Mouse (Mus musculus): ENCODE data around the gene Dpep3.
"Not testable (repeated sequence)": the region's sequence is repeated elsewhere in the genome, so short reads cannot be mapped to it uniquely, and the experiment has no call there.

The Dpep3 gene

DNA sequence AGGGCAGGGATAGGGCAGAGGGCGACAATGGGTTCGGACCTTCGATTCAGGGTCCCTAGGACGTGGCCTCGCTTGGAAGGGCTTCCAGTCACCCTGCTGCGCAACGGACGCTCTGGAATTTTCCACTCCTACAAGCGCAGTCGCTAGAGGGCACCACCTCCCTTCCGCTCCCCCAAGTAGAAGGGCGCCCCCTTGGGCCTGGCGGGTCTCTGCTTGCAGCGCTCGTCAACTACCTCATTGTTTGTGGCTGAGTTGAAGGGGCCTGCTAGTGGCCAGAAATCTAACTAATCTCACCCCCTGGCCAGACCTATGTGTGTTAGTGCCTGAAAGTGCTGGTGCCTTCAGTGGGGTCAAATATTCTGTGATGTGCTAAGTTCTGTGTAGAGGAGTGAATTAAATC, at the start of gene Dpep3:
Gene Dpep3, minus strand, starts transcription at position 105 of the 400 bp plus-strand sequence.
- DNase-seq (ENCODE audit: low spot score in 2 of 2), result no peak

DNA sequence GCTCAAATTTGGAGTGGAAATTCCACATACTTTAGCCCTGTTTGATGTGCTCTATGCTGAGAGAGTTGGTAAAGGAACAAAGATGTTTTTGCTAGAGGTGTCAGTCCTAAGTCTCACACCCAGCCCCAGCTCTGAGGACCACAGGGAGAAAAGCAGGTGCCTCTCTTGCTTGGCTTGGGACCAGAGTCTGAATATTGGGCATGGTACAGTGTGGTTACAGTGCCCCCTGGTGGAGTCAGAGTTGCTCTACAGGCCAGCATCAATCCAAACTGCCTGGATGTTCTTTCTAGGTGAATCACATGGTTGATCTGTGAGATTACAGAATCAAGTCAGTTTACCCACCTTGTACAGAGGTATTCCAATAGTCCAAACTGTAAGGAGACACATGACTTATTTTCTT, 43.3 kb upstream of the Dpep3 start:
- peak; percentile 46 to 77 for DNase-seq (ENCODE audit: low spot score in 2 of 2)

DNA sequence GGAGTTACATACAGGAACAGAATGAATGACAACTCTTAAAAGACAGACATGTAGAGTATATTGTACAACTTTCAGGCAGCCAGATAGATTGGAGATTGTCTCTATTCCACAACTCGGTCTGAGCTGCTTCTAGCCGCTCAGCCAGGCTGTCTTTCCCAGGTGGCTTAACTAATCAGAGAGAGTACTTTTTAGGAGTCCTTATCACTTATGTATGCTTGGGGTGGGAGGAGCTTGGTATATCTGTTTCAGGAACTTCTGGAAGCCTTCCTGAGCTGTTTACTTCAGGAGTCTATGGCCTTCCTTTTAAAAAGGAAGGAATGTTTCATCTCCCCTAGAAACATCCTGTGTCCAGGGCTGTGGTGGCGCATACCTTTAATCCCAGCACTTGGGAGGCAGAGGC, 38.8 kb upstream of the Dpep3 start:
- no peak for DNase-seq (ENCODE audit: low spot score in 2 of 2)

DNA sequence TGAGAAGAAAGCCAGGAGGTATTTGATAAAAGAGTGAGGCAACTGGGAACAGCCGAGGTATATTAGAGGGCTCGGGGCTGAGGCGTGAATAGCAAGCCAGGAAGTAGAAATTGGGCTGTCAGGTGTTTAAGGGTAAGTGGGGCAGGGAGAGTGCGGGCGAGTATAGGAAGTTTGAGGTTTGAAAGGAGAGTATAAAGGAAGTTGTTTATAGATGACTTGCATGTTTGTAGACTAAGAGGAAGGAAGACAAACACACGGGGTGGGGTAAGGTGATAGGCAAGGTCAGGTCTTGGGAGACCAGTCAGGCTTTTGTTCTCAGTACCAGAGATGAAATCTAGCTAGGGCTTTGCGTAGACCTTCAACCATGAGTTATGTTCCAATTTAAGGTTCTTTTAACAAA, 37.9 kb upstream of the Dpep3 start:
- no peak for DNase-seq (ENCODE audit: low spot score in 2 of 2)

DNA sequence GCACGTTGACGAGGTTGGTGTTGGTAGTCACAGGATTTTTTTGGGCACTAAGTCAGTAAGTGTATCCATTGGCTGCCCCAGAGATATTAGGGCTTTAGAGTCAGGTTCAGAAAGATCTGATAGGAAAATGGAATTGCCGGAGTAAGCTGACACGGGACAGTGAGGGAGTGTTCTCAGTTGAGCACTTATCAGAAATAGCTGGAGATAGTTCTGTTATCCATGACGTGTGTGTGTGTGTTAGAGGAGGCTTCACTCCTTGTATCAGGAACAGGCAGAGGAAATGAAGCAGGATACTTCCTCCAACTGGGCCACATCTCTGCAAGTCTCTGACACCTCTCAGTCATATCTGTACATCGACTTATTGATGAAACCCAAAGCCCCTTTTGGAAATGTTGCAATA, 37.1 kb upstream of the Dpep3 start:
- no peak for DNase-seq (ENCODE audit: low spot score in 2 of 2)

DNA sequence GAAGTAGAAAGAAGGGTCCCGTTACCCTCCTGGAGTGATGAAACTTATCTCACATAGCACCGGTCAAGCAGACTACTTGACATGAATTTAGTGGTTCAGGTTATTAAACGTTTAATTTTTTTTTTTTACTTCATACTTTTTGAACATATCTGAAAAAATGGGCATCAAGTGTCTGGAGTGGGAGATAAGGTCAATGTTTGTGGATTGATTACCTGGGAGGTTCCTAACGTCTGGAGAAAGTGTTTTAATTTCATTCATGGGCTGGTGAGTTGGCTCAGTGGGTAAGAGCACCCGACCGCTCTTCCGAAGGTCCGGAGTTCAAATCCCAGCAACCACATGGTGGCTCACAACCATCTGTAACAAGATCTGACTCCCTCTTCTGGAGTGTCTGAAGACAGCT, 33.0 kb upstream of the Dpep3 start:
- not testable (repeated sequence) for DNase-seq (ENCODE audit: low spot score in 2 of 2)

DNA sequence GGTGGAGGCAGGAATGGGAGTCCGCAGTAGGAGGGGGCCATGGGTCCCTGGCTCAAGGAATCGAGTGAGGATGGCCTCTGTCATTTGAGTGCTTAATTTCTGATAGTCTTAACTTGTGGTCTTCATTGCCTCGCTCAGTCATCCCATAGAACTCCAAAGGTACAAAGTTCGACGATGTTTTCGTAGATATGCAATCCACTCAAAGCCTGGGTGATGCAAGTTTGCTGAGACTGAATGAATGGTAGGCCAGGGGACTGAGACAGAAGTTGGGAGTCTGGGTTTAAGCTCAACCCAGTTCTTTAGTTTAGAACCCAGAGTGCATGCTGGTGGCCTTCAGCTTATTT, 32.4 kb upstream of the Dpep3 start, which contains the start of gene Ddx28:
Gene Ddx28, minus strand, starts transcription at position 240 of the 344 bp plus-strand sequence.
- DNase-seq (ENCODE audit: low spot score in 2 of 2), result no peak

DNA sequence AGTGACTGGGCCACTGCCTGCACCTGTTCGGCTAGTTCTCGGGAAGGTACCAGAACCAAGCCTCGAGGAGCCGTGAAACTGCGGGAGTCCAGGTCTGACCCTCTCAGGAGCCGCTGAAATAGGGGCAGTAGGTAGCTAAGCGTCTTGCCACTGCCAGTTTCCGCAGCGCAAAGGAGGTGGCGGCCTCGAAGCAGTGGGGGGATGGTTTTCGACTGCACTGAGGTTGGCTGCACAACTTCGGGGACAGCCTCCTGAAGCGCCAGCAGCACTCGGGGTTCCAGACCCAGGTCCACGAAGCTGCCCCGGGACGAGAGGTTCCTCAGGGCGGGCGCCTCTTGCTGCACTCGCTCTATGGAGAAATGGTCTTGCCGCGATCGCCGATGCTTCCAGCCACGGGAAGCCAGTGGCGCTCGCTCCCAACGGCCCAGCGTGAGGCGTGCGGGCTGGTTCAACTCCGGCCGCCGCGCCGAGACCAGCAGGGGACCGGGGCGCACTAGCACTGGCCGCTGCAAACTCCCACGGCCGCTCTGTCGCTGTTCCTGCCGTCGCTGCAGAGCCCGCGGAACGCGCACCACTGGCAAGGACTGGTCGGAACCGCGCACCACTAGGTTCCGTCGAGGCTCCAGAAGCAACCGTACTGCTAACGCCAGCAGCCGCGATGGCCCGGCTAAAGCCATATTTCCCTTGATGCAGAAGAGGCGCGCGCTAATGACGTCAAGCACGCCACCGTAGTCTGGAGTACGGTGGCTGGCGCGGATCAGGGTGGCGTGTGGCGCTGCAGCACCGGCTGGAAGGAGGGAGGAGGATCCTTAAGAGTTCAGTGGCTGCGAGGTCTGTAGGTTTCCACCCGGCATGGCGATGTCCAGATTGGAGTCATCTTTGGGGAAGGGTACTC, 31.8 kb upstream of the Dpep3 start:
- DNase-seq (ENCODE audit: low spot score in 2 of 2), result peak; percentile 81 to 92

DNA sequence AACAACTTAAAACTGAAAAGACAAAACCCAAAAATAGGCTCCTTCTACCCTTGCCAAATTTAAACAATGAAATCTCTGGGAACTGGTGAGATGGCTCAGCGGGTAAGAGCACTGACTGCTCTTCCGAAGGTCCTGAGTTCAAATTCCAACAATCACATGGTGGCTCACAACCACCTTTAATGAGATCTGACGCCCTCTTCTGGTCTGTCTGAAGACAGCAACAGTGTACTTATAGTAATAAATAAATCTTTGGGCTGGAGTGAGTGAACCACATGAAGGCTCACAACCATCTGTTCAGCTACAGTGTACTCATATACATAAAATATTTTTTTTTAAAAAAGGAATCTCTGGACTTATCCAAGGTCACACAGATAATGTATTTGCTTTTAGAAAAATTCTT, 28.7 kb upstream of the Dpep3 start:
- DNase-seq (ENCODE audit: low spot score in 2 of 2), result not testable (repeated sequence)

DNA sequence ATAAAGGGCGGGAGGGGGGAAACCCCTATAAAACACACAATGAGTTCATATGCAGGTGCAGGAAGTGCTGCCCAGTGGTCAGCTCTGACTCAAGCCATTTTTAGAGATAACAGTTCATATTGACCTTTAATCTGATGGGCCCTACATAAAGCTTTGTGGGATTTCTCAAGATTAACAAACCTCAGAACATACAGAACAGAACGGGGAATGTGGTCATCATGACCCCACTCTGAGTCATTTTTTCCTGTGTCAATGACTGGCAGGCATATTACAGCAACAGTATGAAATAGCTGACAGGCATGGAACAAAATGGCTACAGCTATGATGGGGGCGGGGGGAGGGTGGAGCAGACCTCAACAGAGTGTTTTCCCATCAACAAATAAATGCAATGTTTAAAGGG, 27.9 kb upstream of the Dpep3 start:
- DNase-seq (ENCODE audit: low spot score in 2 of 2), result no peak

DNA sequence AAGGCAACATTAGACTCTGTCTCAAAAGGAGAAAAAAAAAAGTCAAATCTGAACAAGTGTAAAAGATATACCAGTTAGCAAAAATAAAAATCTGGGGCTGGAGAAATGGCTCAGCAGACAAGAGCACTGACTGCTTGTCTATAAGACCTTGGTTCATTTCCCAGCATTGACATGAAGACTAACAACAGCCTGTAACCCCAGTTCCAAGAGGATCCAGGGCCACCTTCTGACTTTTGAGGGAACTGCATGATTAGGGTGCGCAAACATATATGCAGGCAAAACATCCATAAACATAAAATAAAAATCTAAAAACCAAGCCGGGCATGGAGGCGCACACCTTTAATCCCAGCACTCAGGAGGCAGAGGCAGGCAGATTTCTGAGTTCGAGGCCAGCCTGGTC, 27.2 kb upstream of the Dpep3 start:
- DNase-seq (ENCODE audit: low spot score in 2 of 2), result no peak

DNA sequence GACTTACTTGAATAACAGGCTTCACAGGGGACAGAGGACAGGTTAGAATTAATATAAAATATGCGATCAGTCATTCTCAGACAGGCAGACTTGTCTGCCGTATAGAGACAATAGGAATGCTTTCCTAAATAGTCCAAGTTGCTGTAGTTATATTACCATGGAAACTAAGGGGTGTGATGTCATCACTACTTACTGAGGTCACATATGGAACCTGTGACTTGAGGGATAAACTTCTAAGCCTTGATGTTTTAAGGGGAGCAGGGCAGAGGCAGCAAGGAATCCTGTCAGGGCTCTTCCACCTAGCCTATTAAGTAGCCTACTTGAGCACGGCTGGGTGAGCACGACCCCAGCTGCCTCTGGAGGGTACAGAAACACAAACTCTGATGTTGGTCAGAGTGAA, 26.6 kb upstream of the Dpep3 start, which contains the start of gene Dpep2nb:
Gene Dpep2nb, minus strand, starts transcription at position 101 of the 400 bp plus-strand sequence.
- no peak for DNase-seq (ENCODE audit: low spot score in 2 of 2)

DNA sequence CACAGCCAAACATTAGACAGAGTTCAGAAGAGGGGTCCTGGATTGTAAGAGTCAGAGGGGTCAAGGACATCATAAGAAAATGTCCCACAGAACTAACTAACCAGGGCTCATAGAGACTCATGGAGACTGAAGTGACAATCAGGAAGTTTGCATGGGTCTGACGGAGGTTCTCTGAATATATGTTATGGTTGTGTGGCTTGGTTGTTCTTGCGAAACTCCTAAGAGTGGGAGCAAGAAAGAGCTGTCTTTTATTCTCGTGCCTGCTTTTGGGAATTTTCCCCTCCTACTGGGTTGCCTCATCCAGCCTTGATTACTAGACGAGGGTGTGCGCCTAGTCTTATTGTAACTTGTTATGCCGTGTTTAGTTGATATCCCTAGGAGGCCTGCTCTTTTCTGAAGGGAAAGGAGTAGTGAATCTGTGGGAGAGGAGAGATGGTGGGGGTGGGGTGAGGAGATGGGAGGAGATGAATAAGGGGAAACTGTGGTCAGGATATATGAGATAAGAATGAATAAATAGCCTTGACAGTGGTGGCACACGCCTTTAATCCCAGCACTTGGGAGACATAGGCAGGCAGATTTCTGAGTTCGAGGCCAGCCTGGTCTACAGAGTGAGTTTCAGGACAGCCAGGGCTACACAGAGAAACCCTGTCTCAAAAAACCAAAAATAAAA, 25.4 kb upstream of the Dpep3 start:
- DNase-seq (ENCODE audit: low spot score in 2 of 2), result no peak

DNA sequence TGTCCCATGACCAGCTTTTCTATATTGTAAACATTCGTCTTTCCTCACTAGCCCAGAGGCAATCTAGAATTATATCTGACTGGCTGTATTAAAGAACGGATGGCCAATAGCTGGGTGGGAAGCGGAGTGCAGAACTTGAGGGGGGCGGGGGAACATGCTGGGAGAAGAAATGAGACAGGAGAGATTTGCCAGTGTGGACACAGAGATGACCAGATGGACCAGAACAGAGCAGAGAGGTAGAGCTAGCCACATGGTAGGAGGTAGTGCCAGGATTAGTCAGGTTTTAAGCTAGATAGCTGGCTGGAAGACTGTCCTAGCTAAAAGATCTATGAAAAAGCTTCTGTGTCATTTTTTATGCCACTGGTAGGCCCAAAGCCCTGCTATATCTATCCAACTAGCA, 22.7 kb upstream of the Dpep3 start:
- DNase-seq (ENCODE audit: low spot score in 2 of 2), result no peak

DNA sequence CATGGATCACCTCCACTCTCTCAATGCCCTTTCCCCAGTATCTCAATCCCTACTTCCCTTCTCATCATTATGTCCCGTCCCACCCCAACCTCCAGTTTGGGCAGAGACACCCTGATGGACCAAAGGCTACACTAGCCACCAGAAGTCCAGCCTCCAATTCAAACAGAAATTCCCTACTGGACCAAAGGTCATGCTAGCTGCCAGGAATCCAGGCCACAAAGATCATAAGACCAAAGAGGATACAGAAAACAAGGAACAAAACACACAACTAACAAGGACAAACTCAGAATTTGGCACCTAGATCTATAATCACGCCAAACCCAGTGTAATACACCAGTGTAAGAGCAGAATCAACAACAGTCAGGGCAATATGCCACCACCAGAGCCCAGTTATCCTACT, 19.7 kb upstream of the Dpep3 start:
- no peak for DNase-seq (ENCODE audit: low spot score in 2 of 2)

DNA sequence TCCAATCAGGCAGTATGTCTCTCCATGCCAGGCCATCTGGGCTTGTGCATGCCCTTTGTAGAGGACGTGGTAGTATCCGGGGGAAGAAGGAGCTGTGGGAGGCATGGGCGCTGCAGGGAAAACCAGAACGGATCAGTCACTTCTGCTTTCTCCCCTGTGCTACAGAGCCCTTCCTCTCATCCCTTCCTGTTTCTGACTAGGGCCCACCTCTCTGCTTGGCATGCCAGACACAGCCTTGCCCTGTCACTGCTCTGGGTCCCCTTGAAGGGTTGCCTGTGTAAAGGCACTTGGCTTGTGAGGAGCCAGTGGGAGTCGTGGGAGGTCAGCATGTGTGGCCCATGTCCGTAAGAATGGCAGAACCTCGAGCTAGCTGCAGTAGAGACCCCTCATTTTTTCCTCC, 17.1 kb upstream of the Dpep3 start:
- DNase-seq (ENCODE audit: low spot score in 2 of 2), result no peak

DNA sequence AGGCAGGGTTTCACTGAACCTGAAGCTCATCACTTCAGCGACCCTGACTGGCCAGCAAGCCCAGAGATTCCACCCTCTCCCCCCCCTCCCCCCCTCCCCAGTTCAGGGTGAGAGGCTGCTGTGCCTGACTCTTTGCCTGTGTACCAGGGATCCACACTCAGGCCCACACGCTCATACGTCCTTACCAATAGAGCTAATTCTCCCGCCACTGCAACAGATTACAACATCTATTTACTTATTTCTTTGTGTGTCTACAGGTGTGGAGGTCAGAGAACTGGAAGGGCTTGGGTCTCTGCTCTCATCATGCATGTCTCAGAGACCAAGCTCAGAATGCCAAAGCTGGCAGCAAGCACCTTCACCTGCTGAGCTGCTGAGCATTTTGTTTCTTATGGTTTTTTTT, 14.0 kb upstream of the Dpep3 start:
- DNase-seq (ENCODE audit: low spot score in 2 of 2), result no peak

DNA sequence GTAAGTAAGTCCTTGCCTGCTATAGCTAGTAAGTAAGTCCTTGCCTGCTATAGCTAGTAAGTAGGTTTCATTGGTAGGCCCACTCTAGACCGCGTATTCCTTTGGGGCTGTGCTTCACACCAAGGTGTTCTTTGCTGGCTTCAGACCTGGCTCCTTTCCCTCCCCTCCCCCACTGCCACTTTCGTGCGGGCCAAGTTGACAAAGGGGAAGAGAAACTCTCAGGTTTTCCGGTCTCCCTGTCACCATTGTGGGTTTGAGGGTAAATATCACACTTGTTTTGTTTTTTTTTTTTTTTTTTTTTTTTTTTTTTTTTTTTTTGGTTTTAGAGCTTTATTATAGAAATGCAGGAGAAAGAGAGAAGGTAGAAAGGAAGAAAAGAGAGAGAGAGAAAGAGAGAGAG, 13.3 kb upstream of the Dpep3 start:
- DNase-seq (ENCODE audit: low spot score in 2 of 2), result no peak

DNA sequence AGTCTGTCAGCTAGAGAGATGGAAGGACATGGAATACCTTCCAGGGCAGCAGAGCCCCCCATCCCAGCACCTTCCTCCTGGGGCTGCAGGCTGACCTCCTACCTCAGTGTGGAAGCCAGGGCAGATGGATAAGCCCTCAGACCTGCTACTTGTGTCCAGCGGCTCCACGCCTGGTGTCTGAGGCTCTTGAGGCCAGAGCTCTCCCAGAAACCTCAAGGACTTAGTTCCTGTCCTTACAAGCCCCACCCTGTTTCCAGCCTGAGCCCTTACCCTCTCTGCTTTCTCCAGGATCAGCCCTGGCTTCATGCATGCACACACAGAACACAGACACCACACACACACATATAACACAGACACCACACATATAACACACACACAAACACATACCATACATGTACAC, 12.3 kb upstream of the Dpep3 start:
- no peak for DNase-seq (ENCODE audit: low spot score in 2 of 2)

DNA sequence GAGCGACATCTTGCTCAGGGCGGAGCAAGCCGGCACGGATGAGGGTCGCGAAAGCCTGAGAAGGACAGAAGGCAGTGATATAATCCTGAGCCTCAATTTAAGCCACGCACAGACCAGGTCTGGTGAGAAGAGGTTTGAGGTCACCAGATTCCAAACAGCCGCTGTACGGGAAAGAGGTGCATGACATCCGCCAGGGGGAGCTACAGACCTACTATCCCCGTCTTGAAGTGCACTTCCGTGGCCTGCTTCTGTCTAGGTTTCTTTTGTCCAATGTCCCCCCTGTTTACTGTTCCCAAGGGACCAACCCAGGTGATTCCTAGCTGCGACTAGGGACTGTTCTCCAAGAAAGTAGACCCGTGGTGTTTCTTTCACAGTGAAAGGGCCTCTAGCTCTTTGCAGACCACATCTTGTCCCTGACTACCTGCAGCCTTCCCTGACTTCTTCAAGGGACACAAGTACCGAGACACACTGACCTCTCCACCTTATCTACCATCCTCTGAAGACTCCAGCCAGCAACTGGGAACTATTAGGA, 11.7 kb upstream of the Dpep3 start, which contains the start of gene Dus2:
Gene Dus2, plus strand, starts transcription at position 482 of the 532 bp plus-strand sequence.
- DNase-seq (ENCODE audit: low spot score in 2 of 2), result peak; percentile 59 to 71

DNA sequence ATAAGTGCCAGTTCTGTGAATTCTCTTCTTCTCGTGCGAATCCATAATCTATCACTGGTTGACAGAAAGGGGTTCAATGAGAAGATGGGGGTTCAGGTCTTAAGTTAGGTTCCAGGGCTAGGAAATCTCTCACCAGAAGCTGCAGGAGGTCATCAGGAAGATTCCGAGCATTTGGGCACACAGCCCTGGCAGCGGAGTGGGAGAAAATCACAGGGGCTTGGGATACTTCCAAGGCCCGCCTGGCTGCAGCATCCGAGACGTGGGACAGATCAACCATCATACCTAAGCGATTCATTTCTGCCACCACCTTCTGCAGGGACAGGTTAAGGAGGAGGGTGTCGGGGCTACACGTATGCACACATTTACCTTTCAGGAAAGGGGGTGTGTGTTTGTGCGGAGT, 9.3 kb upstream of the Dpep3 start:
- no peak for DNase-seq (ENCODE audit: low spot score in 2 of 2)

DNA sequence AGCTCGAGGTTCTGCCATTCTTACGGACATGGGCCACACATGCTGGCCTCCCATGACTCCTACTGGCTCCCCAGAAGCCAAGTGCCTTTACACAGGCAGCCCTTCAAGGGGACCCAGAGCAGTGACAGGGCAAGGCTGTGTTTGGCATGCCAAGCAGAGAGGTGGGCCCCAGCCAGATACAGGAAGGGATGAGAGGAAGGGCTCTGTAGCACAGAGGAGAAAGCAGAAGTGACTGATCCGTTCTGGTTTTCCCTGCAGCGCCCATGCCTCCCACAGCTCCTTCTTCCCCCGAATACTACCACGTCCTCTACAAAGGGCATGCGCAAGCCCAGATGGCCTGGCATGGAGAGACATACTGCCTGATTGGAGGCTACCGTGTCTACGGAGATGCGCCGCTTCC, 4.2 kb upstream of the Dpep3 start:
- not testable (repeated sequence) for DNase-seq (ENCODE audit: low spot score in 2 of 2)

DNA sequence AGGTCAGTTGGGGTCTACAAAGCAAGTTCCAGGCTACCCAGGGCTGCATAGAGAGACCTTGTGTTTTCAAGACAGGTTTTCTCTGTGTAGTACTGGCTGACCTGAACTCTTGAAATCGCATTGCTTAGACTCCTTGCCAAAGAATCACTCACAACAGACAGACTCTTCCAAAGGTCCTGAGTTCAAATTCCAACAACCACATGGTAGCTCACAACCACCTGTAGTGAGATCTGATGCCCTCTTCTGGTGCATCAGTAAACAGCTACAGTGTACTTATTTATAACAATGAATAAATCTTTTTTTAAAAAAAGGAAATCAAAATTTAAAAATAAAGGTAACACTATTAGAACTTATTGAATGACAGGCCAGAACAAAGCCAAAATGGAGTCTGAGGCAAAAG, 1.9 kb upstream of the Dpep3 start:
- no peak for DNase-seq (ENCODE audit: low spot score in 2 of 2)
